Mouse (Mus musculus) brain, embryonic 18.5 days (tissue): ENCODE data around the gene Gm11985.

ENCODE experiments used
- DNase-seq: peaks from one replicate; pipeline ENCODE4 v3.0.0-alpha.2; 2012; ENCODE audit warnings: low read depth, low spot score

Gene Gm11985

GRCm38 (mm10) chr11:7200393-7200783 lies 12.0 kb upstream of the Gm11985 start:
- DNase-seq, result no peak

DNA sequence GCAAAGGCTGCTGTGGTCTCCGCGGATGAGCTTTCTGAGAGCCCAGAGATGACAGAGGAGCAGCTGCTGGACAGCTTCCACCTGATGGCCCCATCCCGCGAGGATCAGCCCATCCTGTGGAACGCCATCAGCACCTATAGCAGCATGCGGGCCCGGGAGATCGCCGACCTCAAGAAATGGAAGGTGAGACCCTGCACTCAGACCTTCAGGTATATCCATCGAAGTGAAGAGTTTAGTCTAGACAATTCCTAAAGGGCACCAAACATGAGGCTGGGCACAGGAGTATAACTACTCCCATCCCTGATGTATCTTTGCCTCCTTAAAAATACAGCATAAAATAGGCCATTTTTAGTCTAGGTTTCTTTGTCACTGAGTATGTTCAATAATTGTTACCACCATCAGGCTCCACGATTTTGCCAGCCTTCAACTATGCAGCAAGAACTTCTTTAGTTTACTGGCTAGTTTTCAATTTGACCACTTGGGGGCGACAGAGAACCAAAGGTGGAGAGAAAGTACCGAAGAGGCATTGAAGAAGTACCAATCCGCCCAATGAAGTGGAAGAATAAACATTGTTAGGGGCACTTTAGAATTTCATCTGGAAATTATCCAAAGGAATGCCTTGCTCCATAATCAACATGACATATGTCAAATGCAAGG lies 11.5 kb upstream of the Gm11985 start:
- no peak for DNase-seq

DNA sequence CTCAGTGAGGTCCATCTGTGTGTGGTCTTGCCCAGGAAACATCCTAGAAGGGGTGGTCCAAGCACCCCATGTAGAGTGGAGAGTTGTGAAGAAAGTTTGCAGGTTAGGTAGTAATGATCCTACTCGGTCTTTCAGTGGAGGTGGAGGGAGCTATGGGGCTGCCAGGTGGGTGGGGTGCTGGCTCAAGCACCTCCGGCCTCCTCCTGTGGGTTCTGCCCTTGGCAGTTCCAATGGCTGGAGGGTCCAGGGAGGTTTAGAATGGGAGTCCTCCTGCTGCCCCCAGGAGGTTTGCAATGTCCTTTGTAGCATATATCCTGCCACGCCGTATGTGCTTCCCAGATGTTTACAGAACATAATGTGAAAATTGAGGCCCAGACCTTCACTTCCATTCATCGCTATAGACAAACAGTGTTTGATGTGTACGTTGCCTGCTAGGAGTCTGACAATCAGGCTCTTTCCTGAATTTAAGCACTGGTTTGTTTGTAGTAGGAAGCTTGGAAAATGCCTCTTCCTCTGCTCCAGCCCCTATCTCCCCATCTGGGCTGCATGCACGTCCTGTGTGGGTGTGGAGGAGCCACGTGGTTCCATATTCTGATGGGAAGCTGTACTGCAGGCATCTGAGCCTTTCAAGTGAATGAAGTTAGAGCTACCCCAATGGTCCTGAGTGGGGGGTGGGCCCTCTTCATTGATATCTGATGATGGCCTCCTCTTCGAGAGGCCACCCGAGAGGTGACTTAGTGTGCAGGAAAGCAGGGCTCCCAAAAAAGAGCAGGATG lies 10.3 kb upstream of the Gm11985 start:
- no peak for DNase-seq

DNA sequence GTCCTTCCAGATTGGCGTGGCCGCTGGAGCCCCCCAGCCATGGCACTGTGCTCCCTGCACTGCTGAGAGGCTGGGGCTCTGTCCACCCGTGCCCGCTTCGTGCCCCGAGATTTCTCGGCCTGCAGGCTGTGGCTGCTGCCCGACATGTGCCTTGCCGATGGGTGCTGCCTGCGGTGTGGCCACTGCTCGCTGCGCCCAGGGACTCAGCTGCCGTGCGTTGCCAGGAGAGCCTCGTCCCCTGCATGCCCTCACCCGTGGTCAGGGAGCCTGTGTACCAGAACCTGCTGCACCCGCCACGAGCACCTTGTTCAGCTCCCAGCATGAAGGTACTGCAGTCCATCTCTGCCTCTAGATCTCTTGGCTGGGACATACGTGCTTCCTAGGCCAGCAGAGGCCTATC lies 9.6 kb upstream of the Gm11985 start:
- DNase-seq, result no peak

DNA sequence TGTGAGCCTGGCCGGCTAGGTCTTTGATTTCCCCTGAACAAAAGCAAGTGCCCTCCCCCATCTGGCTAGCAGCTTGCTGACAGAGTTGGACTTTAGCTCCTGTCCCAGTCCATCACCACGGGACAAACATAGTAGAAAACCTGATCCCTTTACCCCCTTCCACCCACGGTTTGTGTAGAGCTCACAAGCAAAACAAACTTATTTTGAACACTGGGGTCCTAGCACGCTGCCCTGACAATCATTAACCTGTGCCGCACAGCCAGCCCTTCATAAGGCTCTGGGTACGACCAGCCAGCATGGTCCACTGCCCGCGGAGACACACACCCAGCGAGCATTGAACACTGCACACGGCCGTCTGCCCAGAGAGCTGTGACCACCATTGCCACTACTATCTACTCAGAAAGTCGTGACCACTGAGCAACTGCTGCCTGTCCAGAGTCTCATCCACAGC lies 9.1 kb upstream of the Gm11985 start, which contains the start of gene Igfbp1:
Igfbp1 (plus strand) TSS at position 292 of the 451 bp plus-strand sequence.
- no peak for DNase-seq

GRCm38 (mm10) chr11:7195312-7195685 lies 6.9 kb upstream of the Gm11985 start:
- DNase-seq, result no peak

DNA sequence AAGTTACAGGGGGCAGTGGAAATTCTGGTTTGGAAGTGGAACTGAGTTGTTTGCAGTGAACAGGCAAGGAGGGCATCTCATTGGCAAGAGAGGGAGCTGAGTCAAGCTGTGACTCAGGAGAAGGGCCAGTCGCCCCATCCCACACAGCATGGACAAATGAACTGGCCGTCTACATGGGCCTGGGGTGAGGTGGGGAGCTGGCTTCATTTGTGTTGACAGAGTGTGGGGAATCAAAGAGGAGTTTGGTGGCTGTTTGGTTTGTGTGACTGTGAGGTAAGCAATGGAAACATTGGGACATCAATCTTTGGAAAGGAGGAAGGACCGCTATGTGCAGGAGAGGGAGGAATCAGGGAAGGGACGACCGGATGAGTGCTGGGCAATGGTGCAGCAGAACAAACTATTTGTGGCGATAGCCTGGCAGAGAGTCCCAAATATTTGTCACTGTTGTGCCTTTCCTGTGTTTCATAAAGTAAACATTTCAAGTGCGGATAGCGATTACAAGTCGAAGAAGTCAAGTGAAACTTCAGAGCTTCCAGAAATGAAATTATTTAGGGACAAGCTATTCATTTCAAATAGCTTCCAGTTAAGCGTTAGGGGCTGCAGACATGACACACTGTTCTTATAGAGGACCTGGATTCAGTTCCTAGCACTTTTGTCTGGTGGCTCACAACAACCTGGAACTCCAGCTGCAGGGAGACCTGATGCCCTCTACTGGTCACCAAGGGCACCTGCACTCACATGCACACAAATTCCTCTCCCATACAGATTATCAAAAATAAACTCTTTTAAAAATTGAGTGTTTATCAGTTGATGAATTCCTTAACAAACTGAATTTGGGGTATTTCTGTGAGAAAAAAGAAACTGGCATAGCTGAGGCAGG lies 6.3 kb upstream of the Gm11985 start:
- no peak for DNase-seq

- DNase-seq, result no peak
Observed at GRCm38 (mm10) chr11:7193134-7193533, 4.8 kb upstream of the Gm11985 start.

GRCm38 (mm10) chr11:7192710-7193109 lies 4.3 kb upstream of the Gm11985 start:
- no peak for DNase-seq

DNA sequence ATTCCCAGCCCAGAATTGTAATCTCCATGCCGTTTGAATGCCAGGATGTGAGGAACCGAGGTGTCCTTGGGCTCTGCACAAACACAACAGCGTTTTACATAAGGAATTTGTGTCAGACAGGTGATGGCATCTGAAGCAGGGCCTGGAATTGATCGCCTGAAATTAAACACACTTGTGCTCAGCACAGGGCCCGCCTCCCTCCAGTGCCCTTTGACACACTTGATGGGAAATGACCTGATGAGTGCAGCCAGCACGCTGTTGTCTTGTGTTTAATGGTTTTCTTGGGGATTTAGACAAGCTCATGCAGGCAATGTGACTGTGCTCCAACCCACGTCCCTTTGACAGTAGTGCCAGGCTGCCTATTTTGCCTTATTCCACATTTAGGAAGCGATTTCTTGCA lies 897 bp downstream of the Gm11985 start:
- DNase-seq, result no peak

- no peak for DNase-seq
Observed at GRCm38 (mm10) chr11:7184420-7184819, 3.9 kb downstream of the Gm11985 start.

GRCm38 (mm10) chr11:7182409-7183042 lies 5.8 kb downstream of the Gm11985 start:
- no peak for DNase-seq

- DNase-seq, result no peak
Observed at GRCm38 (mm10) chr11:7179276-7179675, 9.1 kb downstream of the Gm11985 start.

DNA sequence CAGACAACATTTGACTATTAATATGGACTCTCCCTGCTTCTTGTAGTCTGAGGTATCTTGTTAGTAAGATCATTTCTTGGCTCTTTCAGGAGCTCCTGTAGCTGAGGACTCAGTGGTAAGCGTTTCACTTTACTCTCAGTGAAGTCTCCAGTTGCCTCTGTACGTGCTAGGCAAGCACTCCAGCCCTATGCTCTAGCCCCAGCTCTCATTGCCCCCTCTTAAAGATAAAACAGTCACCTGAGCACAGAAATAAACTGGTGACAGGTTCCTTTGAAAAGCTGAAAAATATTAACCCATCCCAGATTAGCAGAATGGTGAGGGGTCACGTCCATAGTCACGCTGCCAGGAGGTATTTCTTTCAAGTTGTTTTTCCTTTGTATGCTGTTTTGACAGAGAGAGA lies 9.6 kb downstream of the Gm11985 start:
- no peak for DNase-seq

DNA sequence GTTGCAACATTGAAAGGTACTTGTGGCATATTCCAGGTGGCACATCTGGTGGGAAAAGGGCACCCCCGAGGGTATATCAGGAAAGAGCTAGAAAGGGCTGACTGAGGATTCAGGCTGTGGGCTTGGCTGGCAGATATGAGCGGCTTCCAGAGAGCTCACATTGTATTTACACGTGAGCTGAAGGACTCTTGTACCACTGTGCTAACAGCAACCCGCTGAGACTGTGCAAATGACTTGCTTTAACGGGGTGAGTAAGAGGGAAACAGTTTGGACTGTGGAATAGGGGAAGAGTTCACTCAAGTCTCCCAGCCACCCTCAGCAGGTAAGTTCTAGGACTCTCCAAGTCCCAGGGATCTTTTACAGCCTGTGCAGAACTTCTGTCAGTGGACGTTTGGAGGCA lies 14.7 kb downstream of the Gm11985 start:
- no peak for DNase-seq

DNA sequence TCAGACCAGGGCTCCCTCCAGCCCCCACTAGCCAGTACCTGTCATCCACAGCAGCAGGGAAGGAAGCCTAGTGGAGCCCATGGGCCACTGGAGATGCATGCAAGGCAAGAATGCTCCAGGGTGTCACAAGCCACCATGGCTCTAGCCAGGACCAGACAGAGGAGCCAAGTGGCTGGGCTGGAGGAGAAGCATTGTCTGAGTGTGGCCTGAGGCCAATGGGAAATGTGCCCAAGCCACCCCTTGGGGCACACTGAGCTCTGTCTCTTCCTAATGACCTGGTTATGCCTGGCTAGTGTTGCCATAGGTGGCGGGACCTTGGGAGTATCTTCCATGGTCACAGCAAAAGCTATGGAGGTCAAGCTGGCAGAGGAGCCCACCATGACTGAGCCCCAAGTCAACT lies 18.7 kb downstream of the Gm11985 start:
- DNase-seq, result no peak

GRCm38 (mm10) chr11:7164416-7164815 lies 24.0 kb downstream of the Gm11985 start:
- no peak for DNase-seq

DNA sequence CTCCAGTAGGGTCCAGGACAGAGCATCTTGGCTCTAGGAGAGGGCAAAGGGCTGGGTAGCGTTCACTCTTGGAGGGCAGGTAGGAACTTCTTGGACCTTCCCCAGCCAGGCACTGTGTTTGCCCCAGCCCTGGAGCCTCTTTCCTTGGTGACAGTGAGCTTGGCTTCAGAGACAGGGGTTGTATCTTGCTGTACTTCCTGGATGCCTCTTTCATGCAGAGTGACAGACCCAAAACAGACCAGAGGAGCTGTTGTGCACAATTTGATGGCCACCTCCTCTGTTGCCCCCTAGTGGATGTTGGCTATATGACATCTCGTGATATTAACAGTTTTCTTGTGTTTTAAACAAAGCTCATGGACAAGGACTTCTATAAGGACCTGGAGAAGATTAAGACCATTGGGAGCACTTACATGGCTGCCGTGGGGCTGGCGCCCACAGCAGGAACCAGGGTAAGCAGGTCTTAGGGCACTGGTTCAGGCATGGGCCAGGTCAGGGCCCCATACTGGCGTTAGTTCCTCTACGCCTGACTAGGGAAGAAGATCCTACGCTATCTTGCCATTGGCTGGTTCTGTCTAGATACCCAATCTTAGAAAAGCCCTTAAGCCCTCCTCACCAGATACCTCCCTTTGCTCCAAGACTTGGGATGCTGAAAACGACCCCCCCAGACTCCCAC lies 26.7 kb downstream of the Gm11985 start:
- no peak for DNase-seq

DNA sequence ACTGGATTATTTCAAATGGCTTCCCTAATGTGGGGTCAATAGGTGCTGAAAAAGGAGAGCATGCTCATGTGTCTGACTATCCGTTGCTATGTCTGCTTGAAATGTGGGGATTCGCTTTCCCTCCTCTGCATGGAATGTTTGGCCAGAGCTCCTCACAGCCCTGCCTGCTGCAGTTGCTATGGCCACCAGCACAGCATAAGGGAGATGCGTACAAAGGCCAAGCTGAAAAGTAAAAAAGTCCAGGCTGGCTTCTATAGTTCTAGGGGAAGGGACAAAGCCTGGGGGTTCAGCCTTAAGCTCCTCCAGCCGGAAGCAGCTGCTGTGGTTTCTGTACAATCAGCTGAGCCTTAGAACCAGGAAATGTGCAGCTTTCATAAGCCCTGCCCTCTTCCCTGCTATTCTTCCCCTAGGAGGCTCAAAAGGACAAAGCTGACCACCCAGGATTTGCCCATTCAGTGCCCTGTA lies 27.7 kb downstream of the Gm11985 start:
- DNase-seq, result no peak

- DNase-seq, result no peak
Observed at GRCm38 (mm10) chr11:7160146-7160545, 28.2 kb downstream of the Gm11985 start.

DNA sequence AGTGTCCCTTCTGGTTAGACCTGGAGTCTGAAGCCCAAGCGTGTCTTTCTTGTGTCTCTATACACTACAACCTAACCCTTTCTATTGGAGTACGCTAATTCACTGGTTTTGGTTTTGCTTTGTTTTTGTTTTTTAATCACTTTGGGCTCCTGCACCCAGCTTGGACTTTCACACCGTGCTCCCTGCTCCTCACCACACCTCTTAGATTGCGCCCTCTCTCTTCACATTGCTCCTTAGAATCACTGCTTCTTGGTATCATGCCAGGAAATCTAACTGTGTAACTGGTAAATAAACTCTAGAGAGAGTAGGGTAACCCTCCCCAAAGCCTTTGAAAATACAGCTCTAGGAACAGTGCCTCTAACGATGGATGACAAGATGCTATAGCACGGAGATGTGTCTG lies 30.2 kb downstream of the Gm11985 start:
- no peak for DNase-seq
